Mouse (Mus musculus) liver, embryonic 12.5 days (tissue): ENCODE measurements at regions not wholly inside any gene's neighbourhood (a gene's known extent, or its start where the extent isn't known, plus 50 kb on each side); places are given as distances from the start of the nearest gene placed in this dataset.

Source experiments
- ATAC-seq: fragments of 200-750 bp; cut with Nextera tagmentation; 2 replicates; pipeline ENCODE4 v1.8.0; 2017; ENCODE audit warnings: moderate number of reproducible peaks, mild to moderate bottlenecking, moderate library complexity
- H3K27ac ChIP-seq: fragments of 300-500 bp; sonication (generic); 2 replicates; pipeline ENCODE4 v1.5.1; 2016; ENCODE audit warnings: mild to moderate bottlenecking
- H3K27me3 ChIP-seq: fragments of 300-500 bp; sonication (generic); replicated peaks from 2 replicates; pipeline ENCODE4 v1.6.1; 2016; ENCODE audit warnings: mild to moderate bottlenecking, moderate library complexity
- H3K36me3 ChIP-seq: fragments of 300-500 bp; sonication (generic); 2 replicates; pipeline ENCODE4 v1.6.1; 2016; ENCODE audit warnings: mild to moderate bottlenecking, moderate library complexity
- H3K4me1 ChIP-seq: fragments of 300-500 bp; sonication (generic); 2 replicates; pipeline ENCODE4 v1.6.1; 2016
- H3K4me2 ChIP-seq: fragments of 300-500 bp; sonication (generic); 2 replicates; pipeline ENCODE4 v1.6.1; 2016; ENCODE audit warnings: mild to moderate bottlenecking, moderate library complexity
- H3K4me3 ChIP-seq: fragments of 300-500 bp; sonication (generic); 2 replicates; pipeline ENCODE4 v1.5.1; 2016; ENCODE audit warnings: mild to moderate bottlenecking, moderate library complexity
- H3K9ac ChIP-seq: fragments of 300-500 bp; sonication (generic); 2 replicates; pipeline ENCODE4 v1.6.1; 2016; ENCODE audit warnings: mild to moderate bottlenecking, moderate library complexity
- H3K9me3 ChIP-seq: fragments of 300-500 bp; sonication (generic); replicated peaks from 2 replicates; pipeline ENCODE4 v1.6.1; 2016; ENCODE audit warnings: mild to moderate bottlenecking, moderate library complexity
- WGBS: fragments of 180-500 bp; shearing (Covaris S2); methylation state at CpG from one replicate; pipeline ENCODE4 v1.1.7; 2016; ENCODE audit not compliant: insufficient replicate concordance; 5-methylcytosine and 5-hydroxymethylcytosine counted together

- Histone ChIP-seq H3K36me3 (no peaks in the 10 kb centered on the region), H3K4me3 (no peak overlapping the region), H3K4me1 (no peaks in the 10 kb centered on the region), H3K27me3 (no peaks in the 10 kb centered on the region), H3K9ac (no peak overlapping the region), H3K27ac (no peak overlapping the region), H3K4me2 (no peak overlapping the region), H3K9me3 (no peaks in the 10 kb centered on the region)
- no peak for ATAC-seq
- 75% methylated on average over 4 of the region's 4 CpGs for WGBS
These were observed 511.6 kb upstream of the Gm19410 start for GRCm38 (mm10) chr8:35253946-35254345.

- no peak for ATAC-seq
- H3K4me2 ChIP-seq: no peak overlapping the region
These were observed 510.3 kb upstream of the Gm19410 start for GRCm38 (mm10) chr8:35255327-35255726.

GRCm38 (mm10) chr8:35256958-35257357 is 508.6 kb upstream of the Gm19410 start:
- Histone ChIP-seq H3K4me1 (no peaks in the 10 kb centered on the region), H3K27ac (no peak overlapping the region), H3K36me3 (no peaks in the 10 kb centered on the region), H3K4me2 (no peak overlapping the region), H3K27me3 (no peaks in the 10 kb centered on the region), H3K9me3 (no peaks in the 10 kb centered on the region), H3K9ac (no peak overlapping the region), H3K4me3 (no peak overlapping the region)
- 44% methylated on average over 4 of the region's 4 CpGs for WGBS
- no peak for ATAC-seq

More at GRCm38 (mm10) chr8:35255327-35255726, 510.3 kb upstream of the Gm19410 start:
- no peak overlapping the region for H3K4me3 ChIP-seq
- no peak overlapping the region for H3K27ac ChIP-seq
- H3K4me1 ChIP-seq: no peaks in the 10 kb centered on the region
- no peaks in the 10 kb centered on the region for H3K27me3 ChIP-seq
- no peaks in the 10 kb centered on the region for H3K36me3 ChIP-seq
- H3K9me3 ChIP-seq: no peaks in the 10 kb centered on the region
- no peak overlapping the region for H3K9ac ChIP-seq
- 52% methylated on average over 2 of the region's 2 CpGs for WGBS

- Histone ChIP-seq H3K4me2 (no peak overlapping the region), H3K27ac (no peak overlapping the region), H3K27me3 (no peaks in the 10 kb centered on the region), H3K36me3 (no peaks in the 10 kb centered on the region), H3K9me3 (no peaks in the 10 kb centered on the region), H3K4me3 (no peak overlapping the region), H3K4me1 (no peaks in the 10 kb centered on the region), H3K9ac (no peak overlapping the region)
- 71% methylated on average over 5 of the region's 5 CpGs for WGBS
- no peak for ATAC-seq
These were observed 497.4 kb upstream of the Gm19410 start for GRCm38 (mm10) chr8:35268221-35268620.

GRCm38 (mm10) chr8:35268986-35269385 is 496.6 kb upstream of the Gm19410 start:
- Histone ChIP-seq H3K4me1 (no peaks in the 10 kb centered on the region), H3K9me3 (no peaks in the 10 kb centered on the region), H3K27ac (no peak overlapping the region), H3K9ac (no peak overlapping the region), H3K4me2 (no peak overlapping the region), H3K27me3 (no peaks in the 10 kb centered on the region), H3K36me3 (no peaks in the 10 kb centered on the region), H3K4me3 (no peak overlapping the region)
- ATAC-seq: no peak
- 96% methylated on average over 2 of the region's 2 CpGs for WGBS

DNA sequence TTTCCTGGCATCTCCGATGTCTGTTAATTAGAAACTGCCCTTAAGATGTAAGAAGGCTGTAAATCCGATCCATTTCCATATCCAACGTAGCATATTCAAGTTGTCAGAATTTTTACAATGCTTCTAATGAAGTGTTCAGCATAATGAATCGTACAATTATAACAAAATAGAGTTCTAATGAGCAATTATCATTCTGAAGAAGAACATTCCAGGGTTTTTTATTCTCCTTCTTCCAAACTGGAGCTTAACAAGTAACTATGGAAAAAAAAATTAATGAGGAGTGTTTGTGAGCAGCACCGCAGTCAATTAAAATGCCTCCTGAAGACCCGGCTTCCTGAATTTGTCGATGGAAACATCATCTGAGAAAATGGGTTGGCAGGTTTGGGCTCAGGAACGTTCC is 489.6 kb upstream of the Gm19410 start:
- no peaks in the 10 kb centered on the region for H3K36me3 ChIP-seq
- H3K9ac ChIP-seq: no peak overlapping the region
- no peak overlapping the region for H3K27ac ChIP-seq
- H3K4me2 ChIP-seq: no peak overlapping the region
- WGBS: 73% methylated on average over 8 of the region's 8 CpGs
- H3K9me3 ChIP-seq: no peaks in the 10 kb centered on the region
- no peaks in the 10 kb centered on the region for H3K4me1 ChIP-seq
- H3K4me3 ChIP-seq: no peak overlapping the region
- H3K27me3 ChIP-seq: no peaks in the 10 kb centered on the region
- no peak for ATAC-seq

GRCm38 (mm10) chr8:35276460-35276859 is 489.1 kb upstream of the Gm19410 start:
- Histone ChIP-seq H3K4me3 (no peak overlapping the region), H3K36me3 (no peaks in the 10 kb centered on the region), H3K9ac (no peak overlapping the region), H3K4me1 (no peaks in the 10 kb centered on the region), H3K27me3 (no peaks in the 10 kb centered on the region), H3K9me3 (no peaks in the 10 kb centered on the region), H3K4me2 (no peak overlapping the region), H3K27ac (no peak overlapping the region)
- no peak for ATAC-seq
- WGBS: 68% methylated on average over 7 of the region's 7 CpGs

- no peak for ATAC-seq
These were observed 486.6 kb upstream of the Gm19410 start for GRCm38 (mm10) chr8:35278946-35279345.

GRCm38 (mm10) chr8:35280741-35281140 is 484.8 kb upstream of the Gm19410 start:
- Histone ChIP-seq H3K27ac (no peak overlapping the region), H3K4me1 (no peaks in the 10 kb centered on the region), H3K9me3 (no peaks in the 10 kb centered on the region), H3K36me3 (no peaks in the 10 kb centered on the region), H3K9ac (no peak overlapping the region), H3K27me3 (no peaks in the 10 kb centered on the region), H3K4me2 (no peak overlapping the region), H3K4me3 (no peak overlapping the region)
- 72% methylated on average over 6 of the region's 6 CpGs for WGBS
- ATAC-seq: no peak

More at GRCm38 (mm10) chr8:35278946-35279345, 486.6 kb upstream of the Gm19410 start:
- H3K4me2 ChIP-seq: no peak overlapping the region
- H3K27me3 ChIP-seq: no peaks in the 10 kb centered on the region
- no peak overlapping the region for H3K4me3 ChIP-seq
- H3K9me3 ChIP-seq: no peaks in the 10 kb centered on the region
- no peaks in the 10 kb centered on the region for H3K4me1 ChIP-seq
- no peaks in the 10 kb centered on the region for H3K36me3 ChIP-seq
- WGBS: 74% methylated on average over 8 of the region's 8 CpGs
- H3K9ac ChIP-seq: no peak overlapping the region
- no peak overlapping the region for H3K27ac ChIP-seq

DNA sequence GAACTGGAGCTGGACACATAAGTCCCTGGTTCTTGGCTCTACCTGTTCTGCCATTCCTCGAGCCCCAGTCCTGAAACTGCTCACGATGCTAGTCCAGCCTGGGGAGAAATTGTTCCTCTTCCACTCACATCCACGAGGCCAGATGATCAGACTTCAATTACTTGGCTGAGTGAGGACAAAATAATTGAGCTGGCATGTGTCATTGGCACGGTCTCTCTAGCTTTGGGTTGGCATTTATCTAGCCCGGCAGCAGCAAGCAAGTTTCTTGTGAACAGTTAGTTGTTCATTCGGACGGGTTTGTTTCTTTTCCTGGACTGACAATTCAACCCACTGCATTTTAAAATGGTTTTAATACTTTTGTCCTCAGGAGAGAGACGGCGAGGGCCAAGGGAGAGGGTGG is 482.2 kb upstream of the Gm19410 start:
- Histone ChIP-seq H3K27ac (no peak overlapping the region), H3K4me1 (no peaks in the 10 kb centered on the region), H3K9ac (no peak overlapping the region), H3K36me3 (no peaks in the 10 kb centered on the region), H3K9me3 (no peaks in the 10 kb centered on the region), H3K27me3 (no peaks in the 10 kb centered on the region), H3K4me2 (no peak overlapping the region), H3K4me3 (no peak overlapping the region)
- ATAC-seq: no peak
- 75% methylated on average over 9 of the region's 9 CpGs for WGBS

GRCm38 (mm10) chr8:35289018-35289417 is 476.6 kb upstream of the Gm19410 start:
- H3K9ac ChIP-seq: no peak overlapping the region
- H3K4me2 ChIP-seq: no peak overlapping the region
- WGBS: 66% methylated on average over 5 of the region's 5 CpGs
- H3K4me3 ChIP-seq: no peak overlapping the region
- no peak overlapping the region for H3K27ac ChIP-seq
- H3K9me3 ChIP-seq: no peaks in the 10 kb centered on the region
- no peaks in the 10 kb centered on the region for H3K36me3 ChIP-seq
- ATAC-seq: no peak
- no peaks in the 10 kb centered on the region for H3K27me3 ChIP-seq
- no peaks in the 10 kb centered on the region for H3K4me1 ChIP-seq

GRCm38 (mm10) chr8:35289967-35290366 is 475.6 kb upstream of the Gm19410 start:
- ATAC-seq: no peak
- Histone ChIP-seq H3K27me3 (no peaks in the 10 kb centered on the region), H3K36me3 (no peaks in the 10 kb centered on the region), H3K4me2 (no peak overlapping the region), H3K9me3 (no peaks in the 10 kb centered on the region), H3K27ac (no peak overlapping the region), H3K4me1 (no peaks in the 10 kb centered on the region), H3K9ac (no peak overlapping the region), H3K4me3 (no peak overlapping the region)
- 70% methylated on average over 4 of the region's 4 CpGs for WGBS

GRCm38 (mm10) chr8:35293437-35294126 is 472.0 kb upstream of the Gm19410 start:
- Histone ChIP-seq H3K27ac (no peak overlapping the region), H3K9me3 (no peaks in the 10 kb centered on the region), H3K4me3 (no peak overlapping the region), H3K36me3 (no peaks in the 10 kb centered on the region), H3K27me3 (no peaks in the 10 kb centered on the region), H3K4me1 (no peaks in the 10 kb centered on the region), H3K9ac (no peak overlapping the region), H3K4me2 (no peak overlapping the region)
- ATAC-seq: no peak
- WGBS: 71% methylated on average over 14 of the region's 14 CpGs
